Mouse (Mus musculus): ENCODE results near the gene Smagp.

The Smagp gene

GRCm38 (mm10) chr15:100664813-100665274, 28.1 kb upstream of the Smagp start:
- DNase-seq = peak; percentile 46

GRCm38 (mm10) chr15:100660805-100661204, 24.1 kb upstream of the Smagp start:
- no peak for DNase-seq

- peak; percentile 88 for DNase-seq
Observed at GRCm38 (mm10) chr15:100660306-100660705, 23.6 kb upstream of the Smagp start.

DNA sequence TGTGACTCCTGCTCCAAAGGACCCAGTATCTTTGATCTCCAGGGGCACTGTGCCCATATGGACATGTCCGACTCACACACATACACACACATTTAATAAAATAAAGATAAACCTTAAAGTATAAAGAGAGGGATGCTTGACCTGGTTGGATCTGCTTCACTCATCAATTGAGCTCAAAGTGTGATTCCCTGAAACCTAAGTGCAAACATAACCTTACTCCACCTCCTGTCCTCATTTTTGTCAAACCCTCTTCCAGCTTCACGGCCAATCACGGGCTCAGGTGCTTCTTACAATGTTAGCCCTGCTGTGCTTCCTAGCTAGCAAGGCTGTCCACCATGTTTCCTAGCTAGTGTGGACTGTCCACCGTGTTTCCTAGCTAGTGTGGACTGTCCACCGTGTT, 18.5 kb upstream of the Smagp start:
- no peak for DNase-seq

DNA sequence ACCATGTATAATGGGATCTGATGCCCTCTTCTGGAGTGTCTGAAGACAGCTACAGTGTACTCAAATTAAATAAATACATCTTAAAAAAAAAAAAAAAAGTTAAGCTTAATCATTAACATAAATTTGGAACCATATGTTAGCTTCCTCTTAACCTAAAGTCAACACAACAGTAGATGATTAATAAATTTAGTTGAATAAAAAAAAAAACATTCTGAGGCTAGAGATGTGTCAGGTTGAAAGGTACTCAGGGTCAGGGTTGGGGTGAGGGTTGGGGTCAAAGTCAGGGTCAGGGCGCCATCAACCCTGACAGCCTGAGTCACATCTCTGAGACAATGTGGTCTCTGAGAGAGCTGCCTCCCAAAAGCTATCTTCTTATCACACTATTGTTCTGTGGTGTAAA, 17.5 kb upstream of the Smagp start:
- no peak for DNase-seq

- no peak for DNase-seq
Observed at GRCm38 (mm10) chr15:100651610-100652009, 14.9 kb upstream of the Smagp start.

DNA sequence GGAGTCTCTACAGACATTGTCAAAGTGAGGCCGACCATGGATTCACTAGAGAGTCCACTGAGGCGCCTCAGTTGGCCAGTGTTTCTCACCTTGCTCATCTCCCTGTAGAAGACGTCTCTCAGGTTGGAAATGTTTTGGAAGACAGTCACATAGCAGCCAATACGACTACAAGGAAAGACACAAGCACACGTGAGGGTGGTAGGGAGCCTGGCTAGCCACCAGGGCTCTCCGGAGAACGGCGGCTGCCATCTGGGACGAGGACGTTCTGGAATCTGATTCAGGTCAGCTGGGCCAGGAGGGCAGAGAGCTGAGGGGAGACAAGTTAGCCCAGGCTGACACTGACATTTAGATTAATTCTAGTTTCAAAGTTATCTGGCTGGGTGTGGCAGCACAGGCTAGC, 13.4 kb upstream of the Smagp start:
- DNase-seq = no peak

DNA sequence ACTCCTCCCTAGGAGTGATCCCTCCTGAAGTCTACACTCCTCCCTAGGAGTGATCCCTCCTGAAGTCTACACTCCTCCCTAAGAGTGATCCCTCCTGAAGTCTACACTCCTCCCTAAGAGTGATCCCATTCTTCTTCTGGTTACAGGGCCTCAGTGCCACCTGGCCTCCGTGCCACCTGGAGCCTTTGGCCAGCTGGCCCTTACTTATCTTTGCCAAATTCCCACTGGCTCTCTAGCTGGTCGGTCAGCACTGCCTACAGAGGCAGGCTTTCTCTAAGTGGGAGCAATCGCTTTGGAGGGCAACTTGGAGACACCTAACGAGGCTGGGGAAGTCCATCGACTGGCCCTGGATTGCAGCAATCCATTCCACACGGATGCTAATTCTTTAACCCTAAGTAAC, 9.4 kb upstream of the Smagp start:
- no peak for DNase-seq

DNA sequence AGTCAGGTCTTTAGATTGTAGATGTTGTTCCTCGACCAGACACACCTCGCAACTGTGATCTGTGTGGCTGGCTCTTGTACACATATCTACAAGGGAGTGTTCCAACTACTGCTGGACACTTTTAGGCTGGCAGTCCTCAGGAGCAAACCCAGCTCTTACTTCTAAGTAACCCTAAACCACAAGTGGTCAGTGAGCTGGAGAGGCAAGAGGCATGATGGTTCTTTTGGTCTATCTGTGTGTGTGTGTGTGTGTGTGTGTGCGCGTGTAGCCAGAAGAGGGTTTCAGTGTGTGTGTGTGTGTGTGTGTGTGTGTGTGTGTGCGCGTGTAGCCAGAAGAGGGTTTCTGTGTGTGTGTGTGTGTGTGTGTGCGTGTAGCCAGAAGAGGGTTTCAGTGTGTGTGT, 5.7 kb upstream of the Smagp start:
- no peak for DNase-seq

- DNase-seq = no peak
Observed at GRCm38 (mm10) chr15:100641226-100641810, 4.6 kb upstream of the Smagp start.

GRCm38 (mm10) chr15:100639972-100640750, 3.4 kb upstream of the Smagp start:
- no peak for DNase-seq

DNA sequence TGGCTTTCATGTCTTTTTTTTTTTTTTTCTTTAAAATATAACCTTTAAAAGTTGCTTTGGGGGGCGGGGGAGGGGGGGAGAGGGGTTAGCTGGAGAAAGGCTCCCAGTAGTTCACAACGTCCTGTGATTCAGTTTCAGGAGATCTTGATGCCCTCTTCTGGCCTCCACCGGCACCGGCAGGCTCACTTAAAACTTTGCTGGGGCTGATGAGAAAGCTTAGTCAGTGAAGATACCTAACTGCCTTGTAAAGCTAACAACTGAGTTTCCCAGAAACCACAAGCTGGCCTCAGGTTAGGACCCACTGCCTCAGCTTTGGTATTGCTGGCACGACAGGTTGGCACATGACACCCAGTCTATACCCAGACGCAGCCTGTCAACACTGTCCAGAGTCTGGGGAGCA, 921 bp upstream of the Smagp start:
- no peak for DNase-seq

GRCm38 (mm10) chr15:100635851-100636645, 692 bp downstream of the Smagp start:
- no peak for DNase-seq

GRCm38 (mm10) chr15:100635239-100635638, 1.5 kb downstream of the Smagp start:
- no peak for DNase-seq

- no peak for DNase-seq
Observed at GRCm38 (mm10) chr15:100633341-100633740, 3.4 kb downstream of the Smagp start.

DNA sequence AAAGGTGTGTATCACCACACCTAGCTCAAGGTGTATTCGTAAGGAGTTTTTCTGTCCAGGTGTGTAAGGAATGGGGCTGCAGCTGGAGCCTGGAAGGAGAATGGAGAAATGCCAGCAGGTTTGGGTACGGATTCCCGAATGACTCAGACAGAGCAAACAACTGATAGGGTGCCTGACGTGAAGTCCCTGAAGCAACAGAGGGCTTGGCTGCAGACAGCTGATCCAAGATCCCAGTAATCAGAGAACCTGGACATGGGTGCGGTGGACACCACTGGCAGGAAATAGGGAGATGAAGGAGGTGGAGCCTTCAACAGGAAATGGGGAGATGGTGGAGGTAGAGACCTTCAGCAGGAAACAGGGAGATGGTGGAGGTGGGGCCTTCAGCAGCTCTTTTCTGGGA, 4.4 kb downstream of the Smagp start:
- no peak for DNase-seq

DNA sequence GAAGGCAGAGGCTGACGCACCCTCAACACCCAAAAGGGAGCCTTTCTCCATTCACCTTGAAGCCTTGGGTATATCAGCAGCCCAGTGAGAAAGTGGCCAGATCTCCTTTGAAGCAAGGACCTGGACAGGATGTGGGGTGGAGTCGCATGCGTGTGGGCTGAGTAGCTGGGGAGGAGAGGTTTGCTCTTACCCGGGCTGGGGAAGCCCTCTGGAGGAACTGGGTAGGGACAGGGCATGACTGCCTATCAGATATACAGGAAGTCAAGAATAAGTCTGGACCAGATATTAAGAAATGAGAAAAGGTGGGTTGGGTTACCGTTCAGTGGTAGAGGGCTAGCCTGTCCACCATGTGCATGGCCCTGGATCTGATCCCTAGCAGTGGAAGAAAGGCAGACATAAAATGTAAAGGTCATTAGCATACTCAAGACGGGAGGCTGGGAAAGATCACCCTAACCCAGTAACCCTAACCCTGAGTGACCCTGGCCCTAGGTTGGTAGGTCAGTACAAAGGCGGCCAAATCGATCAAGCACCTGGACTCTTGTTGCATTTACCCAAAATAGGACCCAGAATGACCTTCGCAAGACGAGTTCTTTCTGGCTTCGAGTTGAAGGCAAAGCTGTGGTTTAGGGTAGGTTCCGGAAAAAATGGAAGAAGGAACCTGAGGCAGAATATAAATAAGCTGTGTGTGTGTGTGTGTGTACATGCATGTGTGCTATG, 5.1 kb downstream of the Smagp start:
- no peak for DNase-seq

GRCm38 (mm10) chr15:100630126-100630525, 6.6 kb downstream of the Smagp start:
- DNase-seq = no peak

DNA sequence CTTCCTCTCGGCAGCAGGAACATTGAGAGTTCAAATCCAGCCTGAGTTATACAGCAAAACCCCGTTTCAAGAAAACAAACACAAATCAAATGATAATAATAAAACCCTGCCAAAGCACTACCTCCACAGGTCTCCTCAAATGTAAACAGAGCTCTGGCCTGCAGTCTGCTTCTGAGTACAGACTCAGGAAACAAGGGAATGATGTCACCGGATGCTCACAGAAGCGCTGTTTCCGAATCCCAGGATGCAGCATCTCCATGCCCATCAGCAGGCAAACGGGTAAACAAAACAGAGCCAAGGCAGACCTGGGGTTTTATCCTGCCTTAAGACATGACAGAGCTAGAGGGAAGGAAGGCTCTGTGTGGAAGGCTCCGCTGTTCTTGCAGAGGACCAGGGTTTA, 7.9 kb downstream of the Smagp start:
- no peak for DNase-seq

DNA sequence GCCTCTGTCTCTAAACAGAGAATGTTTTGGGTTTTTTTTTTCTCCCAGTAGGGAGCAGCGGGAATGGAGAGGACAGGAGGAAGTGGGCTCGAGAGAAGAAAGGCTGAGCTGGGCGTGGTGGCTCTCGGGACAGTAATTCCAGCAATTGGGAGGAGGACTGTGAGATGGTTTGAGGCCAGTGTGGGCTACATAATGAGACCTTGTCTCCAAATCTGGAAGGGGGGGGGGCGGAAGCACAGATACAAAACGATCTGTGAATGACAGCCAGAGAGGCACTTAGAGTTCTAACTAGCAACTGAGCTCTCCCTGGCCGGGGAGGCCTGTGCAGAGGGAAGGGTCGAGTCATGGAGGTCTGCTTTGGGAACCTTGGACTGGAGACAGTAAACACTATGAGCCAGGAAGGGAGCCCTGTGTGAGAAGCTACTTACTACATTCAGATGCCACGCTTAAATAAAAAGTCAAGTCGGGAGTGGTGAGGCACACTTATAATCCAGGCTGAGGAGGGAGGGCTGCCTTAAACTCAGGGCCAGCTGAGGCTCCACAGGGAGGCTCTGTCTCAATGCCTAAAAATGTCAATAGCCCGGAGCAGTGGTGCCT, 8.9 kb downstream of the Smagp start:
- DNase-seq = no peak

DNA sequence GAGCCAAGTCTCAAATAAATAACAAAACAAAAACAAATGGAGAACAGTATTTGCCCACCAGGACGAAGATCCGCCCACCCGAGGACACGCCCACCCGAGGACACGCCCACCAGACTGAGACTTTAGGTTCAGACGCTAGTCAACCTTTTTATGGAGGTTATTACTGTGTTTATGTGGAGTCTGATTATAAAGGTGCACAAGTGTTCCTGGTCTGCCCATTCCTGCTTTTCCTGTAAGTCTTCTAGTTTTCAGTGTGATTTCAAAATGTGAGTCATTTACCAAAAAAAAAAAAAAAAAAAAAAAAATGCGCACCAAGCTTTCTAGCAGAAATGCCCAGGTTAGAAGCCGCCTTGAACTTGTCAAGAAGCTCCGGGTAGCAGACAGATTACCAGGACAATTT, 9.5 kb downstream of the Smagp start:
- no peak for DNase-seq

DNA sequence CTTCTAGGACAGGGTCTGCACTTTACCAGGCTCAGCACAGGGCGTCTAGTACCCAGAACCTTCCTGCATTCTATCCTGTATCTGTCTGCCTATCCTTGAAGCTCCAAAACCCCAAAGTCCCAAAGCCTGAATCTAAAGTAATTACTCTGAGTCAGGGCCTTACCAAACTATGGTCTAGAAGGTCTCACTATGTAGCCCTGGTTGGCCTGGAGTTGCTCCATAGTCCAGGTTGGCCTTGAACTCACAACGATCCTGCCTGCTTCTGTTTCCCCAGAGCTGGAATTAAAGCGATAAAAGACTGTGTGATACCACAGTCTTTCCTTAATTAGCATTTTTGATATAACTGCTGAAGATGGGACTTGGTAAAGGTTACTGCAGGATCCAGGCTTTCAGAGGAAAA, 12.3 kb downstream of the Smagp start:
- DNase-seq = no peak

DNA sequence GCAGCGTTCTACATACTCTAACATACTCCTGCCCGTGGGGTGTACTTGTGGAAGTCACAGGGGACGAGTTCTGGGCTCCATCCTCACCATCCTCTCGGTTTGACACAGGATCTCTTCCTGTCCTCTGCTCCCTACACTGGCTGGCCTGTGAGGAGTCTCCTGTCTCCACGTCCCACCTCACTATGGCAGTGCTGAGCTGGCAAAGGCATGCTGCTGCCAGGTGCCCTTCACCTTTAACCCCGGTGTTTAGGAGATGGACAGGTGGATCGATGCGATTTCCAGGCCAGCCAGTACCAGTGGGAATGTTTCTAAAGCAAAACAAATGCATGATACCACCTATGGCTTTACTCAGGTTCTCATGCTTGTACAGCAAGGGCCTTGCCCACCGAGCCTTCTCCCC, 13.0 kb downstream of the Smagp start:
- no peak for DNase-seq

All from layer of hippocampus, adult 9-11 months (tissue).